Mouse (Mus musculus) layer of hippocampus, postnatal 25 days (tissue): ENCODE results near the gene Tbc1d10b. TPM values are rescaled to one million over a fixed set of nuclear protein-coding genes. Genes with fewer than 3 reads are reported as not detected.
"Not testable (repeated sequence)": the region's sequence is repeated elsewhere in the genome, so short reads cannot be mapped to it uniquely, and the experiment has no call there.

Experiments
- DNase-seq, 2 experiments: peaks; one replicate each; pipeline ENCODE4 v3.0.0; 2022; ENCODE audit warnings: mixed read lengths in 2 of 2, low spot score in 1 of 2; ENCODE audit errors: extremely low spot score in 1 of 2
- total RNA-seq, 2 experiments: library from RNA; stranded (reverse); gene quantifications; 2 replicates each; pipeline ENCODE4 v1.2.3; 2021

The Tbc1d10b gene
- 10 to 100 TPM; 97.2 to 99.9 TPM for total RNA-seq

DNA sequence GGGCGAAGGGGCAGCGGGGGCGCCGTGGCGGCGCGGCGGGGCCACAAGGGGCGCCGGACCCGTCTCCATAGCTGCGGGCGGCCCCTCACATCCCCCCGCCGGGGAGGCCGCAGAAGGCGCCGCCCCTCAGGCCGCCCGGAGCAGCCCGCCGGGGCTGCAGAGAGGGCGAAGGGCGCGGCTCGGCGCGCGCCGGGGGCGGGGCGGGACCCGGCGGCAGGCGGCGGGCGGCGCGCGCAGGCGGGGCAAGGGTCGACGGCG, at the start of gene Tbc1d10b:
TSS of gene Tbc1d10b (minus strand) at position 174 of the 258 bp plus-strand sequence.
- DNase-seq = no peak

- DNase-seq = no peak
Observed at GRCm38 (mm10) chr7:127256518-127256917, 48.2 kb upstream of the Tbc1d10b start.

DNA sequence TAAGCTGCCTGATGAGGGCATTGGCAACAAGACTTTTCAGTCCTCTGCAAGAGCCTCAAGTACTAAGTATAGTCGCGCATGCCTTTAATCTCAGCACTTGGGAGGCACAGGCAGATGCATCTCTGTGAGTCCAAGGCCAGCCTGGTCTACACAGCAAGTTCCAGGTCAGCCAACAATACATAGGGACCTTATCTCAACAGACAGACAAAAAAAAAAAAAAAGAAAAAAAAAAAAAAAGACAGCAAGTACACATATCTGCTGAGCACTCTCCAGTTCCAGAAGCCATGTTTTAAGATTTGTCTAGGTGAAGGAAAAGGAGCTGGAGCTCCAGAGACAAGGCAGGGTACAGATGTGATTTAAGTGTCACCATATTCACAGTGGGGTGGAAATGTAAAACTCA, 47.7 kb upstream of the Tbc1d10b start:
- DNase-seq = no peak

DNA sequence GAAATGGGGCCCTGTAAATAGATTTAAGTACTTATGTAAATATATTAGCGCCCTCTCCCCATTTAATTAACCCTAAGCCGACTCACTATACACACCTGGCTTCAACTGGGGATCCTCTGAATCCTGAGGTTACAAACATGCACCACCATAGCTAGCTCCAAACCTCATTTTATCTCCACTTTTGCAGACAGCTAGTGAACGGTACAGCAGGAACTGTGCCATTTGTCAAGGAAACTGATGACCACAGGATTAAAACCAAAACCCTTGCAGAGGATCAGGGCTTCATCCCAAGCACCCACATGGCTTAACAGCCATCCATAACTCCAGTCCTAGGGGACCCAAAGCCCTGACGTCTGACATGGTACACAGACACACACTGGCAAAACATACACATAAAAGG, 46.7 kb upstream of the Tbc1d10b start:
- DNase-seq = no peak

GRCm38 (mm10) chr7:127253821-127254769, 45.8 kb upstream of the Tbc1d10b start:
- DNase-seq = peak; percentile 90 to 91

- DNase-seq = no peak
Observed at GRCm38 (mm10) chr7:127253341-127253740, 45.1 kb upstream of the Tbc1d10b start.

DNA sequence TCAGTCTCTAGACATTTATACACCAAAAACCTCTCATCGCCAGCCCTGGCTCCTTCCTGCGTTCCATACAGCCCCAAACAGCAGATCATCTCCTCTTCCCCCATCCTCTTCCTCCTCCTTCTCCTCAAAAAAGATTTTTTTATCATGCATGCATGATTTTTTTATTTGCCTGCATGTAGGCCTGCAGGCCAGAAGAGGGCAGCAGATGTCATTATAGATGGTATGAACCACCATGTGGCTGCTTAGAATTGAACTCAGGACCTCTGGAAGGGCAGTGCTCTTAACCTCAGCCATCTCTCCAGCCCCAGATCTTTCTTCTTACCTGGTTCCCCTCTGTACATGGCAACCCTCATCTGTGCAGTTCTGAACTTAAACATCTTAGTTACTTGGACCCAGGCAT, 44.1 kb upstream of the Tbc1d10b start:
- no peak for DNase-seq

GRCm38 (mm10) chr7:127250511-127250910, 42.2 kb upstream of the Tbc1d10b start:
- not testable (repeated sequence) for DNase-seq

- no peak for DNase-seq
Observed at GRCm38 (mm10) chr7:127244658-127245510, 36.6 kb upstream of the Tbc1d10b start.

GRCm38 (mm10) chr7:127243870-127244657, 35.8 kb upstream of the Tbc1d10b start, which contains the start of gene Zfp771:
TSS of gene Zfp771 (plus strand) at chr7:127244274.
- DNase-seq = peak; percentile 81 to 89

DNA sequence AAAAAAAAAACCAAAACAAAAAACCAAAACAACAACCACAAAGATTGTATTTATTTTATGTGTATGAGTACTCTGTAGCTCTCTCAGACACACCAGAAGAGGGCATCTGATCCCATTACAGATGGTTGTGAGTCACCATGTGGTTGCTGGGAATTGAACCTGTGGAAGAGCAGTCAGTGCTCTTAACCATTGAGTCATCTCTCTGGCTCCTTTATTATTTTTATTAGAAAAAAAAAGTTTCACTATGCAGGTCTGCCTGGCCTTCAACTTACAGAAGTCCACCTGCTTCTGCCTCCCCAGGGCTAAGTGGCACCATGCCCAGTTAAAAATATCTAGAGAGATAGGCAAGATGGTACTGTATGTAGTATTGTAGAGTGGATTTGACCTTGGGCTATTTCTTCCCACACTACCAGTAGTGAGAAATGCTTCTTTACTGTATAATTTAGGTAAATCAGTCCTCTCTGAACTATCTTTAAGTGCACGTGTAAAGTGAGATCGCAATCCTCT, 35.1 kb upstream of the Tbc1d10b start:
- DNase-seq = no peak

GRCm38 (mm10) chr7:127234777-127235176, 26.5 kb upstream of the Tbc1d10b start:
- no peak for DNase-seq

- no peak for DNase-seq
Observed at GRCm38 (mm10) chr7:127233765-127234164, 25.5 kb upstream of the Tbc1d10b start.

GRCm38 (mm10) chr7:127233368-127233749, 25.1 kb upstream of the Tbc1d10b start:
- DNase-seq = peak in 1 of 2 experiments; percentile 33

DNA sequence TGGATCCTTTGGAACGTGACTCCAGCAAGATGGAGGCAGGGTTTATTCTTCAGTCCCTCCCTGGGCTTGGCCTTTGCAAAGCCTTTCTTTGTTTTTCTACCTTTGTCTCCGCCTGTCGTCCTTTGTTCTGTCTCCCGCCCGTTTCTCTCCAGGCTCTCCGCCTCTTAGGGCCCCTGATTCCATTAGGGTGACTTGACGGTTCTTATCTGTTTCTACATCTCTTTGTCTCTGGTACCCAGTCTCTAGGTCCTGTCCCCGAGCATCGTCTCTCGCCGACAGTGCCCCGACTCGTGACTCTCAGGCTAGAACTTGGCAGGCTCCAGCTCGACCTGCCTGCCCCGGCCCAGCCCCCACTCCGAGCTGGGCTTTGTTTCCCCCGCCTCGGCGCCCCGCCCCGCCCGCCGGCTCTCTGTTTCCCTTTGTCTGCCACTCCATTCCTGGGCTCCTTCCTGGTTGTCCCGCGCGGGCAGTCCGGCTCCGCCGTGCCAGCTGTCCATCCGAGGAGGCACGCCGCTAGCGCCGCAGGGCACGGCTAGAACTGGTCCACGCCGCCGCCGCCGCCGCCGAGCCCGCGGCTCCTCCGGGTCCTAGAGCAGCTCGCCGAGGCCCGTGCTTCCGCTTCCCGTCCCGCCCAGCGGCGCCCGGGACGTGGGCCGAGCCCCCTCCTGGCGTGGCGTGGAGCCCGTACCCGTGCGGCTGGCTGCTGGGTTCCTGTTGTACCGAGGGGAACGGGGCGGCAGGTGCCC, 24.5 kb upstream of the Tbc1d10b start, which contains the start of the genes Zfp553 and Sept1:
TSS of gene Zfp553 (plus strand) at position 440 of the 746 bp plus-strand sequence.
TSS of gene Sept1 (minus strand) at position 509 of the 746 bp plus-strand sequence.
- peak; percentile 68 to 81 for DNase-seq

GRCm38 (mm10) chr7:127231826-127232621, 23.8 kb upstream of the Tbc1d10b start:
- no peak for DNase-seq

- DNase-seq = no peak
Observed at GRCm38 (mm10) chr7:127231376-127231775, 23.1 kb upstream of the Tbc1d10b start.

DNA sequence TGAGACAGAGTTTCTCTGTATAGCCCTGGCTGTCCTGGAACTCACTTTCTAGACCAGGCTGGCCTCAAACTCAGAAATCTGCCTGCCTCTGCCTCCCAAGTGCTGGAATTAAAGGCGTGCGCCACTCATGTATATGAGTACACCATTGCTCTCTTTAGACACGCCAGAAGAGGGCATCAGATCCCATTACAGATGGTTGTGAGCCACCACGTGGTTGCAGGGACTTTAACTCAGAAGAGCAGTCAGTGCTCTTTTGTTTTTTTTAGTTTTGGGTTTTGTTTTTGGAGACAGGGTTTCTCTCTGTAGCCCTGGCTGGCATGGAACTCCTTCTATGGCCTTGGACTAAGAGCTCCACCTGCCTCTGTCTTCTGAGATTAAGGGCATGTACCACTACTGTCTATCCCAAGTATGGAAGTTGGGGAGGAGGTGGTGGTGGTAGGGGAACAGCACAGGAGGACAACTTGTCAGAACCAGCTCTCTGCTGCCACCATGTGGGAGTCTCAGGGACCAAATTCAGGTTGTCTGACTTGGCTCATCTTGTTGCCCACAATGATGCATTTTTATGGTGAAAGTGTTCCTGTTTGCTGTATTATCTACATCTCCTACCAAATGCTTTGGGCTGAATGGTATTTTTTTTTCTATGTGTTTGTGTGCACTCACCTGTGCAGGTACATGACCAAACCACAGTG, 20.5 kb upstream of the Tbc1d10b start:
- DNase-seq = peak; percentile 57 to 89
